Mouse (Mus musculus) cortical plate, adult 2 months (tissue): ENCODE data around the gene Bloc1s3.

Source experiments
- CTCF ChIP-seq: fragments of 200-500 bp; IDR thresholded peaks from 2 replicates; pipeline ENCODE4 v1.5.1; 2011; ENCODE audit warnings: mild to moderate bottlenecking, control low read depth, low read length; ENCODE audit not compliant: insufficient read depth; ENCODE audit errors: extremely low read depth
- POLR2A ChIP-seq: fragments of 200-500 bp; IDR thresholded peaks from 2 replicates; pipeline ENCODE4 v1.6.1; 2011; ENCODE audit warnings: mild to moderate bottlenecking, low read length, control low read depth; ENCODE audit not compliant: insufficient read depth; ENCODE audit errors: extremely low read depth

- TF ChIP-seq CTCF = no peak
- TF ChIP-seq POLR2A = no peak
Observed at GRCm38 (mm10) chr7:19507612-19507981, 570 bp downstream of the Bloc1s3 start.
